Mouse (Mus musculus) ES-E14 (cell line): ENCODE measurements around the gene Fam189a2. TPM values are rescaled to one million over a fixed set of nuclear protein-coding genes. Genes with fewer than 3 reads are reported as not detected.

Source experiments
- DNase-seq: peaks from one replicate; pipeline ENCODE4 v3.0.0-alpha.2; 2013; ENCODE audit warnings: low read depth, low spot score
- H3K27ac ChIP-seq: 2 replicates; pipeline ENCODE4 v1.5.1; 2012; ENCODE audit warnings: low read depth, mild to moderate bottlenecking, low read length, moderate library complexity, mixed read lengths; ENCODE audit not compliant: poor library complexity, insufficient read depth, severe bottlenecking
- H3K36me3 ChIP-seq: 2 replicates; pipeline ENCODE4 v1.6.1; 2012; ENCODE audit warnings: mild to moderate bottlenecking, low read length, moderate library complexity, mixed read lengths; ENCODE audit not compliant: control insufficient read depth, poor library complexity, insufficient read depth, severe bottlenecking
- H3K4me1 ChIP-seq, 2 experiments: fragments of 150-350 bp in 1 of 2; sonication (generic) in 1 of 2; 2 replicates each; pipeline ENCODE4 v1.6.1; 2012; ENCODE audit warnings: low read length in 2 of 2, mild to moderate bottlenecking in 1 of 2, mixed read lengths in 1 of 2; ENCODE audit not compliant: control insufficient read depth in 2 of 2, insufficient read depth in 2 of 2, poor library complexity in 1 of 2
- H3K4me3 ChIP-seq, 2 experiments: fragments of 150-350 bp in 1 of 2; sonication (generic) in 1 of 2; 2 replicates each; pipeline ENCODE4 v1.5.1; 2012; ENCODE audit warnings: low read length in 2 of 2, low read depth in 1 of 2, mild to moderate bottlenecking in 1 of 2, mixed read lengths in 1 of 2; ENCODE audit not compliant: insufficient read depth in 1 of 2, poor library complexity in 1 of 2, severe bottlenecking in 1 of 2
- H3K9ac ChIP-seq: 2 replicates; pipeline ENCODE4 v1.6.1; 2012; ENCODE audit warnings: low read depth, mild to moderate bottlenecking, low read length, mixed read lengths; ENCODE audit not compliant: poor library complexity, insufficient read depth, severe bottlenecking
- H3K9me3 ChIP-seq: fragments of 150-350 bp; sonication (generic); 2 replicates; pipeline ENCODE4 v1.6.1; 2012; ENCODE audit warnings: low read depth, mild to moderate bottlenecking, low read length; ENCODE audit not compliant: control insufficient read depth, insufficient read depth
- CHD2 ChIP-seq: IDR thresholded peaks from 2 replicates; pipeline ENCODE4 v1.6.1; 2014; ENCODE audit warnings: mild to moderate bottlenecking, low read depth, low read length, inconsistent platforms
- HCFC1 ChIP-seq: IDR thresholded peaks from 2 replicates; pipeline ENCODE4 v1.6.1; 2012; ENCODE audit warnings: low read length, inconsistent platforms, borderline replicate concordance; ENCODE audit not compliant: insufficient read depth
- MAFK ChIP-seq: IDR thresholded peaks from 2 replicates; pipeline ENCODE4 v1.6.1; 2014; ENCODE audit warnings: mild to moderate bottlenecking, low read depth, low read length, inconsistent platforms; ENCODE audit not compliant: insufficient read depth
- ZC3H11A ChIP-seq: IDR thresholded peaks from 2 replicates; pipeline ENCODE4 v1.6.1; 2012; ENCODE audit warnings: low read depth, mild to moderate bottlenecking, inconsistent platforms, low read length, borderline replicate concordance
- ZNF384 ChIP-seq: IDR thresholded peaks from 2 replicates; pipeline ENCODE4 v1.6.1; 2012; ENCODE audit warnings: low read depth, low read length, inconsistent platforms
- in situ Hi-C, 2 experiments: fragments of 600-800 bp; cut with MboI; formaldehyde crosslinking; loops; one replicate each; pipeline ENCODE4 v1.15.1; 2025; ENCODE audit warnings: low sequenced_read_pairs in 2 of 2, inconsistent platforms in 1 of 2; ENCODE audit not compliant: unreplicated experiment in 2 of 2
- total RNA-seq: library from RNA; depleted of rRNA; stranded (reverse); fragments of 300-350 nt; gene quantifications from 2 replicates; pipeline ENCODE4 v1.2.3, GENCODE M21; 2012

Fam189a2 gene
- total RNA-seq, 1 experiment: 1.6 TPM

DNA sequence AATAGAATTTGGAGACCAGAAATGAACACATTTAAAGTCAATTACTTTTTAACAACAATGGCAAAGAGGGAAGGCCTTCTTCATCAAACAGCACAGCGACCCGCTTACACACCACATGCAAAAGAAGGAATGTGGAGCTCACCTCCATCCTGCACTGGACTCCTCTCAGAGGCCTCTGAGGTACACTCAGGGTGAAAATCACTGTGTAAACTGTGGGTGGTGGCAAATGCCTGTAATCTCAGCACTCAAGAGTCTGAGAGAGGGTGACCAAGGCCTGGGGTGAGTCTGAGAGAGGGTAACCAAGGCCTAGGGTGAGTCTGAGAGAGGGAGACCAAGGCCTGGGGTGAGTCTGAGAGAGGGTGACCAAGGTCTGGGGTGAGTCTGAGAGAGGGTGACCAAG is 11.6 kb upstream of the Fam189a2 start:
- peaks cover 0 to 2% of the 10 kb centered on the region in 2 experiments; a peak in 1 of 4 replicates for H3K4me1 ChIP-seq
- TF ChIP-seq MAFK (no peak), CHD2 (no peak), ZC3H11A (no peak), HCFC1 (no peak), ZNF384 (no peak)
- DNase-seq: no peak
- H3K9me3 ChIP-seq: no peaks in the 10 kb centered on the region
- H3K9ac ChIP-seq: no peak overlapping the region
- H3K27ac ChIP-seq: no peak overlapping the region
- in situ Hi-C loops: no loop called here
- no peaks in the 10 kb centered on the region for H3K36me3 ChIP-seq
- no peak overlapping the region for H3K4me3 ChIP-seq

GRCm38 (mm10) chr19:24039061-24039853 is 8.4 kb upstream of the Fam189a2 start:
- H3K4me3 ChIP-seq: no peak overlapping the region
- H3K4me1 ChIP-seq: peaks cover 2% of the 10 kb centered on the region in 2 experiments; a peak in 2 of 4 replicates
- DNase-seq: no peak
- in situ Hi-C loops: no loop called here
- TF ChIP-seq ZNF384: no peak
- no peak for TF ChIP-seq MAFK
- no peak for TF ChIP-seq HCFC1
- no peak for TF ChIP-seq CHD2
- TF ChIP-seq ZC3H11A: no peak
- H3K36me3 ChIP-seq: no peaks in the 10 kb centered on the region
- no peak overlapping the region for H3K27ac ChIP-seq
- H3K9me3 ChIP-seq: no peaks in the 10 kb centered on the region
- H3K9ac ChIP-seq: no peak overlapping the region

- in situ Hi-C loops: no loop called here
- no peak for TF ChIP-seq HCFC1
- TF ChIP-seq ZNF384: no peak
- TF ChIP-seq CHD2: no peak
- no peak for TF ChIP-seq ZC3H11A
- TF ChIP-seq MAFK: no peak
- Histone ChIP-seq H3K9me3 (no peaks in the 10 kb centered on the region), H3K27ac (no peak overlapping the region), H3K4me1 (peaks cover 7 to 10% of the 10 kb centered on the region in 2 experiments), H3K9ac (no peak overlapping the region), H3K36me3 (no peaks in the 10 kb centered on the region), H3K4me3 (no peak overlapping the region)
- no peak for DNase-seq
Observed at GRCm38 (mm10) chr19:24034367-24034766, 3.5 kb upstream of the Fam189a2 start.

DNA sequence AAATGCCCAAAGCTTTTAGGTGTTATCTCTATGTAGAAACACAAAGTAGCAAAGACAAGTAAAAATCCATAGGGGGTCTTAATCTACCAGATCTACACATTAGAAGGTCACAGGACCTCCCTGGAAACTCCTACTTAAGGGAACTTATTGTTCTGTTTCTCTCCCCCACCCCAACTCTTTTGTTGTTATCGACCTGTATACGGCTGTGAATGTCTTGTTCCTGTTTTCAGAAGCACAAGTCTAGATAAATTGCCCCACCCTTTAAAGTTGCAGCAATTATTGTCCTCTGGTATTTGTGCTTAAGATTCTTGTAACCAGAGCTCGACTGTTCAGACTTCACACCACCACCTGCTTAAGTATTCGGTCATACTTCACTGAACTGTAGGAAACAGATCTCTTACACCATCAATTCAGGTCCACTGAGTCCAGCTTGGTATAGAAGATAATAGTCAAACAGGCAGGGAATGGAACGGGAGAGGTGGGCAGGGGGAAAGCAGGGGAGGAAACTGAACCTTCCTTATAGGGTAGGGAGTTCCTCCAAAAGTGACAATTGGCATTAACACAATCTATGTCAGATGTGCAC is 1.9 kb upstream of the Fam189a2 start:
- H3K4me1 ChIP-seq: peaks cover 5 to 10% of the 10 kb centered on the region in 2 experiments

More for the DNA sequence above, 1.9 kb upstream of the Fam189a2 start:
- H3K27ac ChIP-seq: no peak overlapping the region
- H3K9me3 ChIP-seq: no peaks in the 10 kb centered on the region
- no peaks in the 10 kb centered on the region for H3K36me3 ChIP-seq
- TF ChIP-seq ZNF384: no peak
- no peak for TF ChIP-seq CHD2
- TF ChIP-seq MAFK: no peak
- no peak for TF ChIP-seq HCFC1
- TF ChIP-seq ZC3H11A: no peak
- in situ Hi-C loops: no loop called here
- no peak overlapping the region for H3K9ac ChIP-seq
- DNase-seq: no peak
- H3K4me3 ChIP-seq: no peak overlapping the region
